Mouse (Mus musculus) neural tube, embryonic 14.5 days (tissue): ENCODE results near the gene Vps25. TPM values are rescaled to one million over a fixed set of nuclear protein-coding genes. Genes with fewer than 3 reads are reported as not detected.

Experiments
- ATAC-seq: fragments of 200-750 bp; cut with Nextera tagmentation; 2 replicates; pipeline ENCODE4 v1.8.0; 2017; ENCODE audit warnings: low read depth, mild to moderate bottlenecking, moderate TSS enrichment, moderate library complexity
- H3K27ac ChIP-seq: fragments of 300-500 bp; sonication (generic); 2 replicates; pipeline ENCODE4 v1.5.1; 2014; ENCODE audit warnings: low read depth, mild to moderate bottlenecking, control low read depth, low read length, moderate library complexity, mixed read lengths
- H3K27me3 ChIP-seq: fragments of 300-500 bp; sonication (generic); 2 replicates; pipeline ENCODE4 v1.6.1; 2014; ENCODE audit warnings: low read length; ENCODE audit not compliant: control insufficient read depth, insufficient read depth
- H3K36me3 ChIP-seq: fragments of 300-500 bp; sonication (generic); 2 replicates; pipeline ENCODE4 v1.6.1; 2014; ENCODE audit warnings: low read length, mixed read lengths; ENCODE audit not compliant: control insufficient read depth, insufficient read depth
- H3K4me1 ChIP-seq: fragments of 300-500 bp; sonication (generic); 2 replicates; pipeline ENCODE4 v1.6.1; 2014; ENCODE audit warnings: low read length; ENCODE audit not compliant: control insufficient read depth, insufficient read depth
- H3K4me2 ChIP-seq: fragments of 300-500 bp; sonication (generic); 2 replicates; pipeline ENCODE4 v1.6.1; 2014; ENCODE audit warnings: mild to moderate bottlenecking, low read depth, low read length, control low read depth
- H3K4me3 ChIP-seq: fragments of 300-500 bp; sonication (generic); 2 replicates; pipeline ENCODE4 v1.5.1; 2014; ENCODE audit warnings: low read depth, low read length, control low read depth, mixed read lengths
- H3K9ac ChIP-seq: fragments of 300-500 bp; sonication (generic); replicated peaks from 2 replicates; pipeline ENCODE4 v1.6.1; 2014; ENCODE audit warnings: low read depth, mild to moderate bottlenecking, control low read depth, low read length, mixed read lengths
- H3K9me3 ChIP-seq: fragments of 300-500 bp; sonication (generic); 2 replicates; pipeline ENCODE4 v1.6.1; 2016; ENCODE audit warnings: low read length; ENCODE audit not compliant: control insufficient read depth
- WGBS: fragments of 180-500 bp; shearing (Covaris S2); extraction: QIAGEN DNeasy Blood & Tissue Kit; methylation state at CpG from one replicate; pipeline ENCODE4 v1.1.7; 2014; 5-methylcytosine and 5-hydroxymethylcytosine counted together
- polyA plus RNA-seq: library from polyadenylated mRNA; unstranded; fragments of >200 nt; fragmentation: Nextera tagmentation; extraction: Ambion mirVana; gene quantifications from 2 replicates; pipeline ENCODE4 v1.2.1, GENCODE M21; 2014

The Vps25 gene
- polyA plus RNA-seq, 1 experiment from 2014 or later, result 134 TPM

- H3K9ac ChIP-seq, result no peak overlapping the region
- 0 out of 2 replicates have a peak overlapping the region, but pooled peaks have one; percentile 15 for H3K4me2 ChIP-seq
- H3K36me3 ChIP-seq, result no peaks in the 10 kb centered on the region
- no peak overlapping the region for H3K4me3 ChIP-seq
- ATAC-seq, result no peak
- H3K9me3 ChIP-seq, result no peaks in the 10 kb centered on the region
- H3K4me1 ChIP-seq, result peaks cover 14% of the 10 kb centered on the region; the same call in 1 of the 2 replicates
- 2% methylated on average over 32 of the region's 32 CpGs for WGBS
- no peak overlapping the region for H3K27ac ChIP-seq
- H3K27me3 ChIP-seq, result peaks cover 19% of the 10 kb centered on the region
Measured at GRCm38 (mm10) chr11:101263138-101263988, 9.9 kb downstream of the Vps25 start.

GRCm38 (mm10) chr11:101263989-101264280 lies 10.4 kb downstream of the Vps25 start:
- H3K27me3 ChIP-seq, result peaks cover 19% of the 10 kb centered on the region

GRCm38 (mm10) chr11:101264954-101265471 lies 11.5 kb downstream of the Vps25 start:
- peaks cover 19% of the 10 kb centered on the region for H3K27me3 ChIP-seq
- H3K9me3 ChIP-seq, result no peaks in the 10 kb centered on the region
- no peaks in the 10 kb centered on the region for H3K36me3 ChIP-seq
- H3K4me2 ChIP-seq, result peak overlapping the region; percentile 45
- H3K27ac ChIP-seq, result no peak overlapping the region
- peak overlapping the region; percentile 39; the same call in 1 of the 2 replicates for H3K9ac ChIP-seq
- 1% methylated on average over 31 of the region's 31 CpGs for WGBS
- no peak for ATAC-seq
- peak overlapping the region; percentile 22 for H3K4me3 ChIP-seq
- H3K4me1 ChIP-seq, result peaks cover 13% of the 10 kb centered on the region; the same call in 1 of the 2 replicates

More at GRCm38 (mm10) chr11:101263989-101264280, 10.4 kb downstream of the Vps25 start:
- Histone ChIP-seq H3K4me2 (no peak overlapping the region), H3K9me3 (no peaks in the 10 kb centered on the region), H3K27ac (no peak overlapping the region), H3K4me3 (no peak overlapping the region), H3K36me3 (no peaks in the 10 kb centered on the region), H3K9ac (no peak overlapping the region), H3K4me1 (peaks cover 14% of the 10 kb centered on the region; the same call in 1 of the 2 replicates)
- 16% methylated on average over 3 of the region's 3 CpGs for WGBS
- no peak for ATAC-seq

GRCm38 (mm10) chr11:101265906-101266305 lies 12.4 kb downstream of the Vps25 start:
- Histone ChIP-seq H3K27me3 (peaks cover 19% of the 10 kb centered on the region), H3K36me3 (no peaks in the 10 kb centered on the region), H3K4me3 (no peak overlapping the region), H3K4me1 (0 out of 2 replicates have a peak, but pooled peaks cover 5% of the 10 kb centered on the region), H3K27ac (no peak overlapping the region), H3K4me2 (peak overlapping the region; percentile 45; the same call in 1 of the 2 replicates), H3K9me3 (no peaks in the 10 kb centered on the region), H3K9ac (no peak overlapping the region)
- no peak for ATAC-seq
- 22% methylated on average over 6 of the region's 6 CpGs for WGBS

GRCm38 (mm10) chr11:101269577-101270116 lies 16.1 kb downstream of the Vps25 start:
- no peak overlapping the region for H3K4me3 ChIP-seq
- peaks cover 2% of the 10 kb centered on the region; the same call in 1 of the 2 replicates for H3K27me3 ChIP-seq
- no peaks in the 10 kb centered on the region for H3K36me3 ChIP-seq
- H3K4me1 ChIP-seq, result 0 out of 2 replicates have a peak, but pooled peaks cover 3% of the 10 kb centered on the region
- 35% methylated on average over 10 of the region's 10 CpGs for WGBS
- no peak overlapping the region for H3K9ac ChIP-seq
- peak overlapping the region; percentile 20; the same call in 1 of the 2 replicates for H3K4me2 ChIP-seq
- no peak overlapping the region for H3K27ac ChIP-seq
- no peak; the same call in 1 of the 2 replicates for ATAC-seq
- H3K9me3 ChIP-seq, result no peaks in the 10 kb centered on the region

GRCm38 (mm10) chr11:101272446-101272845 lies 18.9 kb downstream of the Vps25 start:
- Histone ChIP-seq H3K27me3 (no peaks in the 10 kb centered on the region), H3K4me1 (peaks cover 8% of the 10 kb centered on the region), H3K27ac (no peak overlapping the region), H3K4me3 (no peak overlapping the region), H3K9me3 (no peaks in the 10 kb centered on the region), H3K36me3 (no peaks in the 10 kb centered on the region), H3K4me2 (no peak overlapping the region), H3K9ac (no peak overlapping the region)
- WGBS, result 79% methylated on average over 3 of the region's 3 CpGs
- ATAC-seq, result no peak

GRCm38 (mm10) chr11:101275309-101275708 lies 21.8 kb downstream of the Vps25 start:
- Histone ChIP-seq H3K27me3 (no peaks in the 10 kb centered on the region), H3K4me2 (no peak overlapping the region), H3K4me1 (peaks cover 17% of the 10 kb centered on the region), H3K36me3 (no peaks in the 10 kb centered on the region), H3K27ac (no peak overlapping the region), H3K9me3 (no peaks in the 10 kb centered on the region), H3K4me3 (no peak overlapping the region), H3K9ac (no peak overlapping the region)
- 80% methylated on average over 4 of the region's 4 CpGs for WGBS
- no peak for ATAC-seq

- ATAC-seq, result no peak
- peak overlapping the region; percentile 3; the same call in 1 of the 2 replicates for H3K4me3 ChIP-seq
Measured at GRCm38 (mm10) chr11:101276319-101277070, 23.0 kb downstream of the Vps25 start.

More at GRCm38 (mm10) chr11:101276319-101277070, 23.0 kb downstream of the Vps25 start:
- no peak overlapping the region; the same call in 1 of the 2 replicates for H3K4me2 ChIP-seq
- WGBS, result 26% methylated on average over 27 of the region's 27 CpGs
- H3K36me3 ChIP-seq, result no peaks in the 10 kb centered on the region
- peaks cover 17% of the 10 kb centered on the region for H3K4me1 ChIP-seq
- H3K27me3 ChIP-seq, result no peaks in the 10 kb centered on the region
- no peak overlapping the region for H3K9ac ChIP-seq
- H3K27ac ChIP-seq, result no peak overlapping the region
- no peaks in the 10 kb centered on the region for H3K9me3 ChIP-seq
